Mouse (Mus musculus): ENCODE data around the gene Depdc7.

DNA sequence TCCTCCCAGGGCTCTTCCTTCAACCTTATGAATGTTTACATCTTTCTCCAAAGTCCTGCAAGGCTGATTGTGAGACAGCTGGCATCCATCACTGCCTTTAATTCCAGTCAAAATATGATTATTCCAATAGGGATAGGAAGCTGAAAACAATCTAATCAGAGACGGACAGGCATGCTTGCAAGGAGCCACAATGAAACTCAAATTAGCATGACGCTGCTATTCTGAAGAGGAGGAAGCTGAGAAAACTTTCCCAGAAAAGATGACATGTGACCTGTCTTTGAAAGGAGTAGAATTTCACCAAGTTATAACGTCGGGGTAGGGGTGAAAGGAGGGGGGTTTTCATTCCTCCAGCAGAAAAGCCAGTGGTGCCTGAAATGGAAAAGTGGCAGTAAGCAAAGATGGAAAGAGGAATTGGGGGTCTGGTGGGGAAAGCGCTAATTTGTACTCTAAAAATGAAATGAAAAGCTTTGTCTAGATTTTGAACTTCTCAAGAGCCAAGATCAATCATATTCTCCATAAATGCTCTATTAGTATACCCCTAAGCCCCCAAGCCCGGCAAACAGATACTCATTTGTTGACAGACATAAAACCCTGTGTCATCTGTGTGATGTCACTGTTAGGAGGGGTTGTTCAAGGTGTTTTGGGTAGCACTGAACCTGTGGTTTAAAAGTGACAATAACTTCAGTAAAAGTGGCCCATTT lies 31.9 kb downstream of the Depdc7 start:
- TF ChIP-seq POLR2A (IDR thresholded peaks at IDR 0.05; ENCODE audit: insufficient read length, low read depth) = no peak
- no peak for TF ChIP-seq MYOG (IDR thresholded peaks at IDR 0.05; ENCODE audit: control insufficient read depth in 1 of 3, insufficient read depth in 1 of 3, insufficient read length in 2 of 3, low read depth in 2 of 3)
- TF ChIP-seq TCF12 (IDR thresholded peaks at IDR 0.05; ENCODE audit: insufficient read depth, poor library complexity, severe bottlenecking) = no peak
- TF ChIP-seq E2F4 (IDR thresholded peaks at IDR 0.05; ENCODE audit: insufficient read depth) = no peak
- TF ChIP-seq MAX (IDR thresholded peaks at IDR 0.05; ENCODE audit: low read depth) = no peak
- no peak for TF ChIP-seq MYOD1 (IDR thresholded peaks at IDR 0.05; ENCODE audit: control insufficient read depth in 1 of 3, insufficient read length in 2 of 3, low read depth in 2 of 3)
- no peak for TF ChIP-seq POLR2AphosphoS2 (IDR thresholded peaks at IDR 0.05; ENCODE audit: insufficient read length, low read depth)
- TF ChIP-seq USF1 (IDR thresholded peaks at IDR 0.05; ENCODE audit: low read depth) = peak; percentile 23
- no peak for TF ChIP-seq CEBPB (IDR thresholded peaks at IDR 0.05; ENCODE audit: insufficient read depth, poor library complexity, severe bottlenecking)
- TF ChIP-seq REST (IDR thresholded peaks at IDR 0.05; ENCODE audit: insufficient read depth, insufficient read length) = no peak

Data from myocyte (in vitro differentiated cells).